17 mouse cellular contexts compared by ENCODE assay signal in the genomic region with DNA sequence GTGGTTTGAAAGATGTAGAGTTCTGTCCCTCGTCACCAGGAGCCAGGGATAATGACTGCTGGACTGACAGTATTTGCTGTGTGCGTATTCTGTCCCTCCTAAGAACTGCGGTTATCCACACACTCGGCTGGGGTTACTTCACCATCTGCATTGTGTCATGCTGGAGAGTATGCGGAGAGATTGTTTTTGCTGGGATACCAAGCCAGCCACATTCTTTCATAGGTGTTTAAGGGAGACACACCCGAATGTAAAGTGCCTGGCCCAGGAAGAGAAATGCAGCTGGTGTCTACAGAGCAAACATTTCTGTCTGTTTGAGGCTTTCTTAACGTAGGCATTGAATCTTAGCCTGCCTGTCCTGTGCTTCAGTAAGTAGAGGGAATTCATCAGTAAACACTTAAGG. TPM values are rescaled to one million over a fixed set of nuclear protein-coding genes. Genes with fewer than 3 reads are reported as not detected.
DNase-seq lines count a peak whose midpoint lies in the region; ATAC-seq lines count a peak whose summit lies in the region.
"Had no signal": no experiment of that assay in that cellular context is flagged by ENCODE, and none has a peak within 500 bp of the region (broad histone marks: within the 10 kb centered on the region; RNA-seq: fewer than 3 reads in every experiment).

No protein-coding gene starts in this region.

- no peak overlapping the region for H3K9ac ChIP-seq in embryonic facial prominence, embryonic 13.5 days
- H3K9ac ChIP-seq in lung, embryonic 15.5 days = no peak overlapping the region
- H3K9ac ChIP-seq in stomach, embryonic 16.5 days (ENCODE audit: low read length) = no peak overlapping the region
- H3K9ac ChIP-seq in hindbrain, embryonic 13.5 days = no peak overlapping the region
- no peak overlapping the region for H3K9ac ChIP-seq in midbrain, embryonic 11.5 days (ENCODE audit: low read length)
- H3K9ac ChIP-seq: heart, embryonic 15.5 days; hindbrain, embryonic 15.5 days; liver, embryonic 12.5 days had no signal

- H3K4me2 ChIP-seq in embryonic facial prominence, embryonic 13.5 days = no peak overlapping the region
- H3K4me2 ChIP-seq in lung, embryonic 15.5 days = no peak overlapping the region
- H3K4me2 ChIP-seq in stomach, embryonic 16.5 days (ENCODE audit: low read depth, low read length) = no peak overlapping the region
- H3K4me2 ChIP-seq in hindbrain, embryonic 13.5 days = no peak overlapping the region
- no peak overlapping the region for H3K4me2 ChIP-seq in midbrain, embryonic 11.5 days
- H3K4me2 ChIP-seq: heart, embryonic 15.5 days; hindbrain, embryonic 15.5 days; liver, embryonic 12.5 days had no signal

- no peaks in the 10 kb centered on the region for H3K9me3 ChIP-seq in embryonic facial prominence, embryonic 13.5 days
- no peaks in the 10 kb centered on the region for H3K9me3 ChIP-seq in embryonic facial prominence, embryonic 10.5 days
- no peaks in the 10 kb centered on the region for H3K9me3 ChIP-seq in lung, embryonic 15.5 days
- H3K9me3 ChIP-seq in stomach, embryonic 16.5 days (replicated peaks; ENCODE audit: control insufficient read depth, low read length) = no peaks in the 10 kb centered on the region
- no peaks in the 10 kb centered on the region for H3K9me3 ChIP-seq in hindbrain, embryonic 13.5 days
- no peaks in the 10 kb centered on the region for H3K9me3 ChIP-seq in midbrain, embryonic 11.5 days (ENCODE audit: control insufficient read depth, low read length)
- H3K9me3 ChIP-seq: heart, embryonic 15.5 days; hindbrain, embryonic 15.5 days; liver, embryonic 12.5 days had no signal

- no peak for DNase-seq in embryonic facial prominence, embryonic 10.5 days (ENCODE audit: low spot score)
- DNase-seq in lung, adult 18-20 months = peak; percentile 43 to 69
- DNase-seq in lung, postnatal 10 days = no peak
- no peak for DNase-seq in midbrain, embryonic 11.5 days (ENCODE audit: low spot score, missing footprints)
- DNase-seq: adrenal gland, postnatal 36 days; cerebellum, adult 9-11 months; kidney, postnatal 10 days; midbrain, embryonic 14.5 days; right cerebral cortex, postnatal 25 days; thymus, postnatal 14 days had no signal

- ATAC-seq in embryonic facial prominence, embryonic 13.5 days (ENCODE audit: insufficient number of reproducible peaks, insufficient read depth, low FRiP score, low TSS enrichment, low read depth) = no peak
- no peak for ATAC-seq in lung, embryonic 15.5 days (ENCODE audit: borderline replicate concordance, extremely low read depth, low FRiP score, low TSS enrichment)
- no peak for ATAC-seq in stomach, embryonic 16.5 days (ENCODE audit: insufficient read depth, low FRiP score)
- ATAC-seq in hindbrain, embryonic 13.5 days (ENCODE audit: low FRiP score) = no peak
- ATAC-seq in midbrain, embryonic 11.5 days (ENCODE audit: low FRiP score) = no peak
- ATAC-seq: liver, embryonic 12.5 days had no signal

- H3K4me3 ChIP-seq in embryonic facial prominence, embryonic 13.5 days = no peak overlapping the region
- no peak overlapping the region for H3K4me3 ChIP-seq in embryonic facial prominence, embryonic 10.5 days
- H3K4me3 ChIP-seq in lung, embryonic 15.5 days = no peak overlapping the region
- no peak overlapping the region for H3K4me3 ChIP-seq in stomach, embryonic 16.5 days (replicated peaks; ENCODE audit: low read length)
- H3K4me3 ChIP-seq in hindbrain, embryonic 13.5 days = no peak overlapping the region
- H3K4me3 ChIP-seq in midbrain, embryonic 11.5 days (ENCODE audit: low read depth, low read length) = no peak overlapping the region
- H3K4me3 ChIP-seq: heart, embryonic 15.5 days; hindbrain, embryonic 15.5 days; liver, embryonic 12.5 days had no signal

- WGBS in embryonic facial prominence, embryonic 13.5 days = 60% methylated on average over 7 of the region's 7 CpGs
- 76% methylated on average over 7 of the region's 7 CpGs for WGBS in embryonic facial prominence, embryonic 10.5 days
- 38% methylated on average over 7 of the region's 7 CpGs for WGBS in lung, embryonic 15.5 days
- 27% methylated on average over 7 of the region's 7 CpGs for WGBS in stomach, embryonic 16.5 days
- 78% methylated on average over 7 of the region's 7 CpGs for WGBS in hindbrain, embryonic 13.5 days
- WGBS in midbrain, embryonic 11.5 days = 81% methylated on average over 7 of the region's 7 CpGs

- H3K27ac ChIP-seq in embryonic facial prominence, embryonic 13.5 days = peak overlapping the region; percentile 51
- H3K27ac ChIP-seq in embryonic facial prominence, embryonic 10.5 days (replicated peaks) = no peak overlapping the region
- H3K27ac ChIP-seq in lung, embryonic 15.5 days = peak overlapping the region; percentile 52
- 0 out of 2 replicates have a peak overlapping the region, but pooled peaks have one; percentile 30 for H3K27ac ChIP-seq in stomach, embryonic 16.5 days (ENCODE audit: low read length)
- no peak overlapping the region for H3K27ac ChIP-seq in hindbrain, embryonic 13.5 days
- no peak overlapping the region for H3K27ac ChIP-seq in midbrain, embryonic 11.5 days (ENCODE audit: low read depth, low read length)
- H3K27ac ChIP-seq: heart, embryonic 15.5 days; hindbrain, embryonic 15.5 days; liver, embryonic 12.5 days had no signal

- peaks cover 74% of the 10 kb centered on the region for H3K4me1 ChIP-seq in embryonic facial prominence, embryonic 13.5 days
- H3K4me1 ChIP-seq in embryonic facial prominence, embryonic 10.5 days = peaks cover 67% of the 10 kb centered on the region
- H3K4me1 ChIP-seq in lung, embryonic 15.5 days = peaks cover 64% of the 10 kb centered on the region
- peaks cover 53% of the 10 kb centered on the region for H3K4me1 ChIP-seq in stomach, embryonic 16.5 days (ENCODE audit: control insufficient read depth, insufficient read depth, low read length)
- H3K4me1 ChIP-seq in hindbrain, embryonic 13.5 days (replicated peaks) = peaks cover 21% of the 10 kb centered on the region
- H3K4me1 ChIP-seq in midbrain, embryonic 11.5 days (ENCODE audit: control insufficient read depth, insufficient read depth, low read length) = peaks cover 8% of the 10 kb centered on the region

- no peaks in the 10 kb centered on the region for H3K27me3 ChIP-seq in embryonic facial prominence, embryonic 13.5 days
- peaks cover 29% of the 10 kb centered on the region for H3K27me3 ChIP-seq in embryonic facial prominence, embryonic 10.5 days (replicated peaks; ENCODE audit: low read depth, poor library complexity, severe bottlenecking)
- H3K27me3 ChIP-seq in lung, embryonic 15.5 days = no peaks in the 10 kb centered on the region
- H3K27me3 ChIP-seq in stomach, embryonic 16.5 days (ENCODE audit: control insufficient read depth, insufficient read depth, low read length) = no peaks in the 10 kb centered on the region
- H3K27me3 ChIP-seq in hindbrain, embryonic 13.5 days = peaks cover 20% of the 10 kb centered on the region; the same call in 1 of the 2 replicates
- peaks cover 2% of the 10 kb centered on the region; the same call in 1 of the 2 replicates for H3K27me3 ChIP-seq in midbrain, embryonic 11.5 days (ENCODE audit: control insufficient read depth, insufficient read depth, low read length)
- H3K27me3 ChIP-seq: heart, embryonic 15.5 days; hindbrain, embryonic 15.5 days; liver, embryonic 12.5 days had no signal

- 0 out of 2 replicates have a peak, but pooled peaks cover 14% of the 10 kb centered on the region for H3K36me3 ChIP-seq in embryonic facial prominence, embryonic 13.5 days
- H3K36me3 ChIP-seq in embryonic facial prominence, embryonic 10.5 days (replicated peaks) = 0 out of 2 replicates have a peak, but pooled peaks cover 4% of the 10 kb centered on the region
- 0 out of 2 replicates have a peak, but pooled peaks cover 4% of the 10 kb centered on the region for H3K36me3 ChIP-seq in lung, embryonic 15.5 days
- no peaks in the 10 kb centered on the region for H3K36me3 ChIP-seq in stomach, embryonic 16.5 days (ENCODE audit: control insufficient read depth, insufficient read depth, low read length)
- no peaks in the 10 kb centered on the region for H3K36me3 ChIP-seq in hindbrain, embryonic 13.5 days
- H3K36me3 ChIP-seq in midbrain, embryonic 11.5 days (ENCODE audit: control insufficient read depth, insufficient read depth, low read length) = no peaks in the 10 kb centered on the region
- H3K36me3 ChIP-seq: heart, embryonic 15.5 days; hindbrain, embryonic 15.5 days; liver, embryonic 12.5 days had no signal

RNA-seq across cellular contexts. Expression of a gene that starts 56.4 kb away (rescaled TPM):
- polyA plus RNA-seq in embryonic facial prominence, embryonic 13.5 days (2015; fragmentation: Nextera tagmentation; extraction: Ambion mirVana) = 13.9 and 14.0 TPM in 2 replicates
- polyA plus RNA-seq in embryonic facial prominence, embryonic 10.5 days (2016; fragmentation: Nextera tagmentation; extraction: Ambion mirVana) = 6.7 TPM in 2 replicates
- 8.3 and 8.6 TPM in 2 replicates for polyA plus RNA-seq in lung, embryonic 15.5 days (2015; fragmentation: Nextera tagmentation; extraction: Ambion mirVana)
- 8.4 and 8.7 TPM in 2 replicates for polyA plus RNA-seq in stomach, embryonic 16.5 days (2015; fragmentation: Nextera tagmentation; extraction: Ambion mirVana)
- 1.9 TPM in 2 replicates for polyA plus RNA-seq in hindbrain, embryonic 13.5 days (2015; fragmentation: Nextera tagmentation; extraction: Ambion mirVana)
- polyA plus RNA-seq in midbrain, embryonic 11.5 days (2014; fragmentation: Nextera tagmentation; extraction: Ambion mirVana) = 4.3 TPM in 2 replicates

Comparison
In these comparisons a context has a peak if more than half of its experiments do, and no peak if none do; other contexts are left out.
1. H3K27ac ChIP-seq: peak in embryonic facial prominence, embryonic 13.5 days (single experiment), lung, embryonic 15.5 days (single experiment) and stomach, embryonic 16.5 days (single experiment); none in embryonic facial prominence, embryonic 10.5 days (single experiment), hindbrain, embryonic 13.5 days (single experiment) and midbrain, embryonic 11.5 days (single experiment).
2. DNase-seq: peak in lung, adult 18-20 months (2 of 2); none in embryonic facial prominence, embryonic 10.5 days (single experiment), lung, postnatal 10 days (single experiment) and midbrain, embryonic 11.5 days (single experiment).